Mouse (Mus musculus) lung, adult 2 months (tissue): Measurements from ENCODE around the gene Gpt2.

ENCODE experiments used
- CTCF ChIP-seq: fragments of 200-500 bp; IDR thresholded peaks from 2 replicates; pipeline ENCODE4 v1.5.1; 2011; ENCODE audit warnings: mild to moderate bottlenecking, low read length, control low read depth; ENCODE audit not compliant: insufficient read depth
- POLR2A ChIP-seq: fragments of 200-500 bp; IDR thresholded peaks from 2 replicates; pipeline ENCODE4 v1.6.1; 2011; ENCODE audit warnings: low read depth, mild to moderate bottlenecking, control low read depth, low read length, borderline replicate concordance; ENCODE audit errors: extremely low read depth

DNA sequence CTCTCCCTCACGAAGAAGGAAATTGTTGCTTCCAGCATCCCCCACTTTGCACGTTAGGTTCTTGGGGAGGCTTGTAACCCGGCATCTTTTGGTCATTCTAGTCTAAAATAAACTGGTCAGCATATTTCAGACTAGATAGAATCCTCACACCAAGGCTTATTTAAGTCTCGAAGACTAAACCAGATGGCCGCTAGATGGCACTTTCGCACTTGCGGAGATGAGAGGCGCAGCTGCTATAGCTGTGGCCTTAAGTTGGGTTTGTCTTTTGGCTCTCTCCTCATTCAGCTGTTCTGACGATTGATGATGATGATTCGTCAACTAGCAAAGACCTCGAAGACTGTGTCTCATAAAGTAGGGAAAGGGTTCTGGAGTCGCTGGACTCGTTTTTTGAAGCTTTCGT lies 35.8 kb upstream of the Gpt2 start:
- peak; percentile 84 for TF ChIP-seq CTCF
- TF ChIP-seq POLR2A = no peak
